Mouse (Mus musculus) heart, adult 10 weeks (tissue): ENCODE measurements around the gene Ly6g6c. TPM values are rescaled to one million over a fixed set of nuclear protein-coding genes. Genes with fewer than 3 reads are reported as not detected.

Experiments used
- polyA plus RNA-seq: library from polyadenylated mRNA; stranded (reverse); fragments of 350-450 nt; fragmentation: Illumina TruSeq; extraction: RNeasy Lipid Tissue Mini Kit (QIAGEN cat#74804); gene quantifications from one replicate; pipeline ENCODE4 v1.2.3, GENCODE M21; 2014; ENCODE audit warnings: low read depth, low replicate concordance

Ly6g6c gene
- polyA plus RNA-seq, result not detected

GRCm38 (mm10) chr17:35064951-35065947, at the start of gene Ly6g6c:
Gene Ly6g6c, plus strand, starts transcription at chr17:35065388.

GRCm38 (mm10) chr17:35016376-35016775, 48.8 kb upstream of the Ly6g6c start, which contains the start of gene Vwa7:
Gene Vwa7, plus strand, starts transcription at chr17:35016579.

GRCm38 (mm10) chr17:35027277-35028068, 37.7 kb upstream of the Ly6g6c start, which contains the start of gene Sapcd1:
Gene Sapcd1, minus strand, starts transcription at chr17:35028016.

GRCm38 (mm10) chr17:35046681-35047455, 18.3 kb upstream of the Ly6g6c start, which contains the start of gene Msh5:
Gene Msh5, minus strand, starts transcription at chr17:35046745.

GRCm38 (mm10) chr17:35049561-35050016, 15.6 kb upstream of the Ly6g6c start, which contains the start of gene Clic1:
Gene Clic1, plus strand, starts transcription at chr17:35049966.

GRCm38 (mm10) chr17:35058911-35059892, 6.0 kb upstream of the Ly6g6c start, which contains the start of gene Ddah2:
Gene Ddah2, plus strand, starts transcription at chr17:35059035.

GRCm38 (mm10) chr17:35066084-35066483, 896 bp downstream of the Ly6g6c start, which contains the start of gene Mpig6b:
Gene Mpig6b, minus strand, starts transcription at chr17:35066184.

GRCm38 (mm10) chr17:35076507-35077176, 11.5 kb downstream of the Ly6g6c start, which contains the start of gene Ly6g6e:
Gene Ly6g6e, plus strand, starts transcription at chr17:35076902.

GRCm38 (mm10) chr17:35077786-35078233, 12.6 kb downstream of the Ly6g6c start, which contains the start of gene Ly6g6d:
Gene Ly6g6d, minus strand, starts transcription at chr17:35078065.

GRCm38 (mm10) chr17:35085208-35085865, 20.1 kb downstream of the Ly6g6c start, which contains the start of gene Ly6g6f:
Gene Ly6g6f, minus strand, starts transcription at chr17:35085610.

GRCm38 (mm10) chr17:35088825-35089644, 23.8 kb downstream of the Ly6g6c start, which contains the start of gene Abhd16a:
Gene Abhd16a, plus strand, starts transcription at chr17:35089263.

GRCm38 (mm10) chr17:35108097-35108496, 42.9 kb downstream of the Ly6g6c start, which contains the start of gene Ly6g5c:
Gene Ly6g5c, plus strand, starts transcription at chr17:35108279.

GRCm38 (mm10) chr17:35115046-35116019, 50.1 kb downstream of the Ly6g6c start, which contains the start of gene Ly6g5b:
Gene Ly6g5b, minus strand, starts transcription at chr17:35115428.

